Mouse (Mus musculus) thymus, postnatal 36 days (tissue): ENCODE measurements around the gene Hormad1.
"Not testable (repeated sequence)": the region's sequence is repeated elsewhere in the genome, so short reads cannot be mapped to it uniquely, and the experiment has no call there.

ENCODE experiments used
- DNase-seq, 2 experiments: peaks; one replicate each; pipeline ENCODE4 v3.0.0; 2022; ENCODE audit warnings: mixed read lengths in 2 of 2

Gene Hormad1

GRCm38 (mm10) chr3:95559437-95559836 lies at the start of gene Hormad1:
Gene Hormad1 (plus strand): TSS chr3:95559677.
- no peak for DNase-seq

- DNase-seq, result peak; percentile 49 to 66
These were observed 47.8 kb upstream of the Hormad1 start for GRCm38 (mm10) chr3:95511611-95512180.

GRCm38 (mm10) chr3:95516614-95517041 lies 42.8 kb upstream of the Hormad1 start:
- DNase-seq, result no peak

- DNase-seq, result peak; percentile 31 to 57
These were observed 42.0 kb upstream of the Hormad1 start for GRCm38 (mm10) chr3:95517493-95517898.

- no peak for DNase-seq
These were observed 40.6 kb upstream of the Hormad1 start for GRCm38 (mm10) chr3:95518891-95519290.

GRCm38 (mm10) chr3:95519315-95519714 lies 40.2 kb upstream of the Hormad1 start:
- no peak for DNase-seq

GRCm38 (mm10) chr3:95520100-95520499 lies 39.4 kb upstream of the Hormad1 start:
- DNase-seq, result no peak

- DNase-seq, result no peak
These were observed 38.3 kb upstream of the Hormad1 start for GRCm38 (mm10) chr3:95521168-95521567.

GRCm38 (mm10) chr3:95523662-95524061 lies 35.8 kb upstream of the Hormad1 start:
- peak in 1 of 2 experiments; percentile 25 for DNase-seq

- no peak for DNase-seq
These were observed 34.8 kb upstream of the Hormad1 start for GRCm38 (mm10) chr3:95524673-95525072.

GRCm38 (mm10) chr3:95526111-95526510 lies 33.4 kb upstream of the Hormad1 start:
- DNase-seq, result no peak

GRCm38 (mm10) chr3:95526622-95527211 lies 32.8 kb upstream of the Hormad1 start, which contains the start of gene Ctss:
Gene Ctss (plus strand): TSS chr3:95526786.
- DNase-seq, result no peak

GRCm38 (mm10) chr3:95529814-95530213 lies 29.7 kb upstream of the Hormad1 start:
- DNase-seq, result no peak

GRCm38 (mm10) chr3:95531025-95531424 lies 28.5 kb upstream of the Hormad1 start:
- no peak for DNase-seq

GRCm38 (mm10) chr3:95533364-95533763 lies 26.1 kb upstream of the Hormad1 start:
- DNase-seq, result no peak

- no peak for DNase-seq
These were observed 24.6 kb upstream of the Hormad1 start for GRCm38 (mm10) chr3:95534927-95535326.

- no peak for DNase-seq
These were observed 20.5 kb upstream of the Hormad1 start for GRCm38 (mm10) chr3:95538936-95539335.

- DNase-seq, result no peak
These were observed 19.6 kb upstream of the Hormad1 start for GRCm38 (mm10) chr3:95539837-95540236.

GRCm38 (mm10) chr3:95541186-95541585 lies 18.3 kb upstream of the Hormad1 start:
- not testable (repeated sequence) for DNase-seq

GRCm38 (mm10) chr3:95542171-95542570 lies 17.3 kb upstream of the Hormad1 start:
- DNase-seq, result no peak

- DNase-seq, result no peak
These were observed 16.5 kb upstream of the Hormad1 start for GRCm38 (mm10) chr3:95542981-95543380.

- DNase-seq, result no peak
These were observed 9.3 kb upstream of the Hormad1 start for GRCm38 (mm10) chr3:95550176-95550575.

- DNase-seq, result no peak
These were observed 5.5 kb upstream of the Hormad1 start for GRCm38 (mm10) chr3:95553986-95554385.

- no peak for DNase-seq
These were observed 1.3 kb downstream of the Hormad1 start for GRCm38 (mm10) chr3:95560738-95561137.

- no peak for DNase-seq
These were observed 2.3 kb downstream of the Hormad1 start for GRCm38 (mm10) chr3:95561826-95562225.
